Mouse (Mus musculus): ENCODE data around the gene Cblb.

Cblb gene

DNA sequence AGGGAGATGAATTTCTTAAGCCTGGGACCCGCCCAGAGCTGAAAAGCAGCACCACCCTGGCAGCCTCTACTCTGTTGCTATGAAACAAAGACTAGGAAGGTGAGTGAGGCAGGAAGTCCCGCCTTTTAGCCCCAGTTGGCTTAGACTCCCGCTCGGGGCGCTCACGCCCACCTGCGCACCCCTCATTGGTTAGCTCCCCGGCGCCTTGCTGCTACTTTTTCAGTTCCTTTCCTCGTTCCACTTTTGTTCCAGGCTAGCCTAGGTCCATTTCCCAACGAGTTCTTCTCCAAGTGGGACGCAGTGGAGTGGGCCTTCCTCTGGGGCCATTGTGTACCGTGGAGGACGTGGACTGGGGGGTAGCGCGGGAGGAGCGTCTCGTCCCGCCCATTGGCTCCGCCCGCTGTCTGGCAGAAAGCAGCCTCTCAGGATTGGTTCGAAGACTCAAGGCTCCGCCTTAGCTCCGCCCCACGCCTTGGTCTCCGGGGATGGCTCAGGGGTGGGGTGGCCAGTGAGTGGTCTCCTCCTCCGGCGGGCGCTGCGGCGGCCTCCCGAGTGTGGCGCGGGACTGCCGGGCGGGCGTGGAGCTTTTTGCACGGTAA, at the start of gene Cblb:
Gene Cblb, plus strand, starts transcription at position 135 of the 599 bp plus-strand sequence.
- peak; percentile 96 for DNase-seq (ENCODE audit: extremely low read depth, insufficient read length, low spot score)

- DNase-seq (ENCODE audit: extremely low read depth, insufficient read length, low spot score), result peak; percentile 14
These were observed 45.6 kb upstream of the Cblb start for GRCm38 (mm10) chr16:51985436-51985835.

- DNase-seq (ENCODE audit: extremely low read depth, insufficient read length, low spot score), result no peak
These were observed 44.8 kb upstream of the Cblb start for GRCm38 (mm10) chr16:51986207-51986606.

DNA sequence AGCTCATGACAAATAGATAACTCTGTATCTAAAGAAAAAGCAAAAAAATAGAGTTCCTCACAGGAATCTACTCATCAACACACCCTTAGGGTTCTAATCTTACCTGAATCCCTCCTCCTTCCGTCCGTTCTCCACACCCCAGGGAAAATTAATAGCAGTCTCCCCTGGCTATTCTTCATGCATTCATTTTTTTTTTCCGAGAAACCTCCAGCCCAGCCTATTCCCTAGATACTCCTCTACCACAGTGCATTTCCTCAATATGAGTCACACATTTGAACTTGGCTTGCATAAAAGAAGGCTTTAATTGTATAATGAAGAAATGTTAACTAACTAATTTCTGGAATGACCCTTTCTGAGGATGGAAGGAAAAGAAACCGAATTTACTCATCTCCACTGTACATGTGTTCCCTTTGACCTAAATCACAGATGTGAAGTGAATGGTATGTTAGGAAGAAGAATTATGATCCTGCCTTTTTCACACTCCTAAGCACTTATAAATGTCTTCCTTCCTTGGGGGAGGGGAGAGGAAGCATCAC, 43.9 kb upstream of the Cblb start:
- no peak for DNase-seq (ENCODE audit: extremely low read depth, insufficient read length, low spot score)

DNA sequence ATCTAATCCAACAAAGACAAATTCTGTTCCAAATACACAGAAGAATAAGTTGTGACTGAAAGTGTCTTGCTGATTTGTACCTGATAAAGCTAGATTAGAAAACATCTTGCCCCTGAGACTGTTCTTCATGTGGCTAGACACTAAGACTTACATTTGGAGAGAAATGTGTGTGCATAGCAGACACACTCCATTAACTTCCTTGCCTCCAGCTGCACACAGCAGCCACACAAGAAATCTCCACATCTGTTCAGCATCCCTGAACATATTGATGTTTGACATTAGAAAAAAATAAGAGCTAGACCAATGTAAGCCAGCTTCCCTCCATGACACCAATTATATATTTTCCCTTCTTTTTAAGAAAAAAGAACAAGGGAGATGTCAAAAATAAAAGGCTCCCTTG, 43.0 kb upstream of the Cblb start:
- no peak for DNase-seq (ENCODE audit: extremely low read depth, insufficient read length, low spot score)

- DNase-seq (ENCODE audit: extremely low read depth, insufficient read length, low spot score), result no peak
These were observed 41.8 kb upstream of the Cblb start for GRCm38 (mm10) chr16:51989259-51989658.

- DNase-seq (ENCODE audit: extremely low read depth, insufficient read length, low spot score), result peak; percentile 25
These were observed 31.0 kb upstream of the Cblb start for GRCm38 (mm10) chr16:52000043-52000442.

- peak; percentile 5 for DNase-seq (ENCODE audit: extremely low read depth, insufficient read length, low spot score)
These were observed 30.2 kb upstream of the Cblb start for GRCm38 (mm10) chr16:52000801-52001200.

GRCm38 (mm10) chr16:52007006-52007405, 24.0 kb upstream of the Cblb start:
- no peak for DNase-seq (ENCODE audit: extremely low read depth, insufficient read length, low spot score)

- no peak for DNase-seq (ENCODE audit: extremely low read depth, insufficient read length, low spot score)
These were observed 22.6 kb upstream of the Cblb start for GRCm38 (mm10) chr16:52008471-52008870.

GRCm38 (mm10) chr16:52009421-52009820, 21.6 kb upstream of the Cblb start:
- DNase-seq (ENCODE audit: extremely low read depth, insufficient read length, low spot score), result no peak

GRCm38 (mm10) chr16:52012984-52013383, 18.0 kb upstream of the Cblb start:
- no peak for DNase-seq (ENCODE audit: extremely low read depth, insufficient read length, low spot score)

DNA sequence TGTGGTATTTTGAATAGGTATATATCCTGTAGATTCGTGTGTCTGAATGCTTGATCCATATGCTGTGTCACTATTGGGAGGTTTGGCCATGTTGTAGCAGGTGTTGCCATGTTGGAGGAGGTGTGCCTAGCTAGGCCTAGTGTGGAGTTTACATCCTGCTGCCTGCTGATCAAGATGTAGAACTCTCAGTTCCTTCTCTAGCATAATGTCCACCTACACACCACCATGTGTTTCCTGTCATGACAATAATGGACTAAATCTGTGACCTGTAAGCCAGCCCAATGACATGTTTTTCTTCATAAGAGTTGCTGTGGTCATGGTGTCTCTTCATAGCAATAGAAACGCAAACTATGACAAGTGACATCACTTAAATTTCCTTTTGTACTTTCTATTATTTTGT, 17.2 kb upstream of the Cblb start:
- DNase-seq (ENCODE audit: extremely low read depth, insufficient read length, low spot score), result no peak

GRCm38 (mm10) chr16:52023417-52023816, 7.6 kb upstream of the Cblb start:
- no peak for DNase-seq (ENCODE audit: extremely low read depth, insufficient read length, low spot score)

DNA sequence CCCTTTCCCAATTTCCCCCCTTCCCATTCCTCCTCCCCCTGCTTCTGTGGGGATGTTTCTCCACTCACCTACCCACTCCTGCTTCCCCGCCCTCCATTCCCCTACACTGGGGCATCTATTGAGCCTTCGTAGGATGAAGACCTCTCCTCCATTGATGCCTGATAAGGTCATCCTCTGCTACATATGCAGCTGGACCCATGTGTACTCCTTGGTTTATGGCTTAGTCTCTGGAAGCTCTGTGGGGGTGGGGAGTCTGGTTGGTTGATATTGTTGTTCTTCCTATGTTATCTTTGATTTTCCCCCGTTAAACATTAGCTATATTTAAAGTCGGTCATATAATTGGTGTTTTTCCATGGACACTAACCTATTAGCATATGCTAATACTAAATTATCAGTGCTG, 3.7 kb upstream of the Cblb start:
- no peak for DNase-seq (ENCODE audit: extremely low read depth, insufficient read length, low spot score)

- DNase-seq (ENCODE audit: extremely low read depth, insufficient read length, low spot score), result no peak
These were observed 2.0 kb upstream of the Cblb start for GRCm38 (mm10) chr16:52029001-52029400.

DNA sequence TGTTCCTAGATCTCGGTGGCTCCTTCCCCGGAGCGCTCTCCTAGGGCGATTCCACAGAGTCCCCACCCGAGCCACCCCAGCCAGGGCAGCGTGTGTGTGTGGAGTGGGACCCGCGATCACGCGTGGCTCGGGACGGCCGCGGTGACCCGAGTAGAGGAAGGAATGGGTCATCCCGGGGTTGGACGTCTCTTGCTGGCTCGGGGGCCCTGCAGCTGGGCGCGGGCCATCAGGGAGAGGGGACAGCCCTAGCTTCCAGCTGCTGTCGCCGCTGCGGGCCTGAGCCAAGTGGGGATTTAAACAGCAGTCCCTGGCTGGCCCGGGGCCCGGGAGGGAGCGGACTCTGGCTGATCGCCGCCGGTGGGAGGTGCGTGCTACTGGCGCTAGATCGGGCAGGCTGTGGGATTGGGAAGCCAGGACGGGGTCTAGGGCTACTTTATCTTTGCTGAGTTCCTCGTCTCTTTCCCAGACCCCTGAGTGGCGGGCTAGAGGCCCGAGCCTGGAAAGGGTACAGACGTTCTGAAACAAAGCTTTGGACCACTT, 757 bp downstream of the Cblb start:
- peak; percentile 90 for DNase-seq (ENCODE audit: extremely low read depth, insufficient read length, low spot score)

GRCm38 (mm10) chr16:52032376-52033330, 1.6 kb downstream of the Cblb start:
- no peak for DNase-seq (ENCODE audit: extremely low read depth, insufficient read length, low spot score)

- DNase-seq (ENCODE audit: extremely low read depth, insufficient read length, low spot score), result no peak
These were observed 2.6 kb downstream of the Cblb start for GRCm38 (mm10) chr16:52033381-52034315.

- DNase-seq (ENCODE audit: extremely low read depth, insufficient read length, low spot score), result no peak
These were observed 3.3 kb downstream of the Cblb start for GRCm38 (mm10) chr16:52034356-52034755.

All from 3134 (cell line).